In the genomic region with DNA sequence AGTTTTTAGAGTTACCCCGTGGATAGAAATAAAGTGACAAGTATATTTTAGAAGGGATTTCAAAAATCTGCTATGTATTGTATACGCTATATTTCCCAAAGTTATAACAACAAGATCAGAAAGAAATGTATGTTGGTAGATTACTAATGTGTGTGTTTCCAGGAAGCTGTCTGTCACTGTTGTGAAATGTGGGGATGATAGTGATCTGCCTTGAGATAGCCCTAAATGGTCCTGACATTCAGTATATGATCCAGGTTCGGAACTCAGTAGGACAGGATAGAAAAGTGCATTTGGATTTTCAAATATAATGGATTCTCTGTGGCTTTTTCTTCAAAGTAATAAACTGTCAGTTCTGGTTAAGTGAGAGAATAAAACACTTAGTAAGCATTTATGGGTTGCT, we compare ENCODE assay signal across 10 mouse cellular contexts. TPM values are rescaled to one million over a fixed set of nuclear protein-coding genes. Genes with fewer than 3 reads are reported as not detected.
DNase-seq lines count a peak whose midpoint lies in the region; ATAC-seq and TF ChIP-seq lines count a peak whose summit lies in the region.
"Had no signal": no experiment of that assay in that cellular context is flagged by ENCODE, and none has a peak within 500 bp of the region (broad histone marks: within the 10 kb centered on the region; RNA-seq: fewer than 3 reads in every experiment).

No protein-coding gene starts in this region.

- no peaks in the 10 kb centered on the region for H3K36me3 ChIP-seq in forebrain, embryonic 14.5 days (ENCODE audit: control insufficient read depth, insufficient read depth, low read length)
- no peaks in the 10 kb centered on the region for H3K36me3 ChIP-seq in forebrain, embryonic 15.5 days
- no peaks in the 10 kb centered on the region for H3K36me3 ChIP-seq in lung, postnatal 0 days (ENCODE audit: insufficient read depth, low read length)
- H3K36me3 ChIP-seq in intestine, embryonic 16.5 days (ENCODE audit: control insufficient read depth, insufficient read depth, low read length): no peaks in the 10 kb centered on the region
- H3K36me3 ChIP-seq in neural tube, embryonic 15.5 days: no peaks in the 10 kb centered on the region
- H3K36me3 ChIP-seq: embryonic facial prominence, embryonic 15.5 days had no signal

- H3K4me2 ChIP-seq in forebrain, embryonic 14.5 days (ENCODE audit: low read length): no peak overlapping the region; the same call in 1 of the 2 replicates
- no peak overlapping the region for H3K4me2 ChIP-seq in forebrain, embryonic 15.5 days (replicated peaks)
- no peak overlapping the region; the same call in 1 of the 2 replicates for H3K4me2 ChIP-seq in lung, postnatal 0 days (replicated peaks; ENCODE audit: low read depth, low read length)
- no peak overlapping the region for H3K4me2 ChIP-seq in intestine, embryonic 16.5 days (ENCODE audit: low read depth, low read length)
- H3K4me2 ChIP-seq in neural tube, embryonic 15.5 days: peak overlapping the region; percentile 56

- peak overlapping the region; percentile 51; the same call in 1 of the 2 replicates for H3K4me3 ChIP-seq in forebrain, embryonic 14.5 days (ENCODE audit: low read depth, low read length)
- no peak overlapping the region for H3K4me3 ChIP-seq in forebrain, embryonic 15.5 days
- no peak overlapping the region for H3K4me3 ChIP-seq in lung, postnatal 0 days (ENCODE audit: low read depth, low read length)
- H3K4me3 ChIP-seq in intestine, embryonic 16.5 days (ENCODE audit: low read length): 0 out of 2 replicates have a peak overlapping the region, but pooled peaks have one; percentile 18
- H3K4me3 ChIP-seq in neural tube, embryonic 15.5 days (replicated peaks): no peak overlapping the region

- H3K9me3 ChIP-seq in forebrain, embryonic 14.5 days (replicated peaks; ENCODE audit: control insufficient read depth, low read length): no peaks in the 10 kb centered on the region
- H3K9me3 ChIP-seq in forebrain, embryonic 15.5 days: no peaks in the 10 kb centered on the region
- no peaks in the 10 kb centered on the region for H3K9me3 ChIP-seq in lung, postnatal 0 days (ENCODE audit: low read length)
- no peaks in the 10 kb centered on the region for H3K9me3 ChIP-seq in intestine, embryonic 16.5 days (ENCODE audit: control insufficient read depth, low read length)
- no peaks in the 10 kb centered on the region for H3K9me3 ChIP-seq in neural tube, embryonic 15.5 days (replicated peaks)
- H3K9me3 ChIP-seq: embryonic facial prominence, embryonic 15.5 days had no signal

- no peak for TF ChIP-seq CTCF in lung, postnatal 0 days (IDR thresholded peaks at IDR 0.05)

- no peak overlapping the region for H3K27ac ChIP-seq in forebrain, embryonic 14.5 days (ENCODE audit: low read depth, low read length)
- no peak overlapping the region for H3K27ac ChIP-seq in forebrain, embryonic 15.5 days (replicated peaks)
- no peak overlapping the region for H3K27ac ChIP-seq in lung, postnatal 0 days (ENCODE audit: low read length)
- no peak overlapping the region for H3K27ac ChIP-seq in intestine, embryonic 16.5 days (ENCODE audit: low read length)
- H3K27ac ChIP-seq in neural tube, embryonic 15.5 days (replicated peaks): no peak overlapping the region
- H3K27ac ChIP-seq: embryonic facial prominence, embryonic 15.5 days had no signal

- no peaks in the 10 kb centered on the region for H3K27me3 ChIP-seq in forebrain, embryonic 14.5 days (replicated peaks; ENCODE audit: control insufficient read depth, insufficient read depth, low read length)
- H3K27me3 ChIP-seq in forebrain, embryonic 15.5 days: no peaks in the 10 kb centered on the region
- no peaks in the 10 kb centered on the region for H3K27me3 ChIP-seq in lung, postnatal 0 days (replicated peaks; ENCODE audit: insufficient read depth, low read length)
- no peaks in the 10 kb centered on the region for H3K27me3 ChIP-seq in intestine, embryonic 16.5 days (replicated peaks; ENCODE audit: control insufficient read depth, insufficient read depth, low read length)
- no peaks in the 10 kb centered on the region for H3K27me3 ChIP-seq in neural tube, embryonic 15.5 days (replicated peaks)
- H3K27me3 ChIP-seq: embryonic facial prominence, embryonic 15.5 days had no signal

- no peak for DNase-seq in forebrain, embryonic 14.5 days (ENCODE audit: low spot score)
- DNase-seq in lung, postnatal 36 days: peak; percentile 2
- no peak for DNase-seq in lung, postnatal 0 days (ENCODE audit: low spot score)
- no peak for DNase-seq in B cell, adult 2 months
- DNase-seq in adrenal gland, adult 2 months: no peak
- DNase-seq: adrenal gland, postnatal 14 days had no signal

- WGBS in forebrain, embryonic 14.5 days: 79% methylated on average over 3 of the region's 3 CpGs
- WGBS in forebrain, embryonic 15.5 days: 79% methylated on average over 3 of the region's 3 CpGs
- WGBS in lung, postnatal 0 days: 52% methylated on average over 3 of the region's 3 CpGs
- 66% methylated on average over 3 of the region's 3 CpGs for WGBS in intestine, embryonic 16.5 days
- WGBS in neural tube, embryonic 15.5 days: 78% methylated on average over 3 of the region's 3 CpGs

- H3K9ac ChIP-seq in forebrain, embryonic 14.5 days (ENCODE audit: low read length): no peak overlapping the region
- no peak overlapping the region for H3K9ac ChIP-seq in forebrain, embryonic 15.5 days (replicated peaks)
- no peak overlapping the region for H3K9ac ChIP-seq in lung, postnatal 0 days (replicated peaks; ENCODE audit: low read depth)
- no peak overlapping the region for H3K9ac ChIP-seq in intestine, embryonic 16.5 days (ENCODE audit: low read depth, low read length)
- H3K9ac ChIP-seq in neural tube, embryonic 15.5 days (replicated peaks): no peak overlapping the region
- H3K9ac ChIP-seq: embryonic facial prominence, embryonic 15.5 days had no signal

- no peak for ATAC-seq in forebrain, embryonic 14.5 days
- ATAC-seq in forebrain, embryonic 15.5 days (replicated peaks): no peak
- ATAC-seq in lung, postnatal 0 days: no peak
- no peak for ATAC-seq in intestine, embryonic 16.5 days
- no peak for ATAC-seq in neural tube, embryonic 15.5 days (ENCODE audit: low FRiP score)

- TF ChIP-seq EP300 in lung, postnatal 0 days (IDR thresholded peaks at IDR 0.05): no peak

- no peaks in the 10 kb centered on the region for H3K4me1 ChIP-seq in forebrain, embryonic 14.5 days (ENCODE audit: control insufficient read depth, insufficient read depth, low read length)
- no peaks in the 10 kb centered on the region for H3K4me1 ChIP-seq in forebrain, embryonic 15.5 days
- H3K4me1 ChIP-seq in lung, postnatal 0 days (ENCODE audit: insufficient read depth, low read depth, low read length): no peaks in the 10 kb centered on the region
- H3K4me1 ChIP-seq in intestine, embryonic 16.5 days (ENCODE audit: control insufficient read depth, insufficient read depth, low read length): no peaks in the 10 kb centered on the region
- no peaks in the 10 kb centered on the region for H3K4me1 ChIP-seq in neural tube, embryonic 15.5 days
- H3K4me1 ChIP-seq: embryonic facial prominence, embryonic 15.5 days had no signal

RNA-seq across cellular contexts. Expression of gene Wdr44, which starts 1.7 kb away (rescaled TPM):
- polyA plus RNA-seq in forebrain, embryonic 14.5 days (2014; fragmentation: Nextera tagmentation; extraction: Ambion mirVana): 11.3 and 16.7 TPM in 2 replicates
- 16.7 and 17.4 TPM in 2 replicates for polyA plus RNA-seq in forebrain, embryonic 15.5 days (2015; fragmentation: Nextera tagmentation; extraction: Ambion mirVana)
- 9.3 and 10.6 TPM in 2 replicates for polyA plus RNA-seq in lung, postnatal 0 days (2015; fragmentation: Nextera tagmentation; extraction: Ambion mirVana)
- 8.6 and 9.8 TPM in 2 replicates for polyA plus RNA-seq in intestine, embryonic 16.5 days (2015; fragmentation: Nextera tagmentation; extraction: Ambion mirVana)
- 14.6 and 15.6 TPM in 2 replicates for polyA plus RNA-seq in neural tube, embryonic 15.5 days (2015; fragmentation: Nextera tagmentation; extraction: Ambion mirVana)
- 10 to 100 TPM; 12.6 to 13.8 TPM for total RNA-seq in adrenal gland, adult 2 months (2021)
- polyA plus RNA-seq in adrenal gland, adult 2 months (2012; rRNA removed): 4.5 and 5.4 TPM in 2 replicates

Comparison
In these comparisons a context has a peak if more than half of its experiments do, and no peak if none do; other contexts are left out.
1. H3K4me3 ChIP-seq: peak in forebrain, embryonic 14.5 days (single experiment) and intestine, embryonic 16.5 days (single experiment); none in forebrain, embryonic 15.5 days (single experiment), lung, postnatal 0 days (single experiment) and neural tube, embryonic 15.5 days (single experiment).